ENCODE assay signal across 12 mouse cellular contexts in the genomic region with DNA sequence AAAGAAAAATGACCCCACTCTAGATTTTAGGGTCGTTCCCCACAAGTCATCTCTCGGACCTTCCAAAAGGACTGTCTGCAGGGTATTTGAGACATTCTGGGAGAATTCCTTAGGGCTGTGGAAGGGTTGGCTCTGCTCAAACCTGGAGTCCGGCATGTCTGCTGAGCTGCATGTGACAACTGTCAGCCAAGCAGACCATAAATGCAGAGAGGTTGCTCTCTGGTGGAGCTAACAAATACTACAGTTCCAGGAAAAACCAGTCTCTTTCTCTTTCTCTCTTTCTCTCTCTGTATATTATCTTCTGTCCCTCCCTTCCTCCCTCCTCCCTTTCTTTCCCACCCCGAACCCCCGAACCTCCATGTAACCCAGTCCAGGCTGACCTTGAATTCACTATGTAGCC. TPM values are rescaled to one million over a fixed set of nuclear protein-coding genes. Genes with fewer than 3 reads are reported as not detected.
DNase-seq lines count a peak whose midpoint lies in the region; ATAC-seq and TF ChIP-seq lines count a peak whose summit lies in the region.
"Had no signal": no experiment of that assay in that cellular context is flagged by ENCODE, and none has a peak within 500 bp of the region (broad histone marks: within the 10 kb centered on the region; RNA-seq: fewer than 3 reads in every experiment).

No protein-coding gene starts in this region.

- DNase-seq in cerebellum, postnatal 10 days, result peak; percentile 70 to 73
- no peak for DNase-seq in cerebellum, adult 11-12 months
- DNase-seq in layer of hippocampus, adult 2 months (ENCODE audit: low spot score in 2 of 2), result peak in 1 of 2 experiments; percentile 35
- no peak for DNase-seq in layer of hippocampus, adult 9-10 months (ENCODE audit: low spot score)
- DNase-seq in CH12.LX (ENCODE audit: extremely low read depth), result peak; percentile 31

- peak overlapping the region; percentile 42 for H3K9ac ChIP-seq in CH12.LX (ENCODE audit: insufficient read depth, low read depth)
- H3K9ac ChIP-seq: forebrain, embryonic 15.5 days; midbrain, embryonic 12.5 days had no signal

- H3K4me3 ChIP-seq in layer of hippocampus, adult 2 months, result no peak overlapping the region
- H3K4me3 ChIP-seq in CH12.LX (replicated peaks in 1 of 3; ENCODE audit: low read depth in 2 of 3, low read length in 2 of 3, poor library complexity in 1 of 3), result no peak overlapping the region
- no peak overlapping the region for H3K4me3 ChIP-seq in embryonic fibroblast, embryonic 13.5 days (ENCODE audit: insufficient read depth, low read length)
- H3K4me3 ChIP-seq: forebrain, embryonic 15.5 days; hindbrain, embryonic 10.5 days; midbrain, embryonic 12.5 days had no signal

- H3K4me1 ChIP-seq in CH12.LX (ENCODE audit: control insufficient read depth in 1 of 2, insufficient read depth in 2 of 2), result peaks cover 10 to 24% of the 10 kb centered on the region in 2 experiments; a peak in 3 of 4 replicates
- H3K4me1 ChIP-seq in embryonic fibroblast, embryonic 13.5 days (ENCODE audit: control insufficient read depth, insufficient read depth, low read length), result no peaks in the 10 kb centered on the region

- TF ChIP-seq RAD21 in CH12.LX (IDR thresholded peaks at IDR 0.05; ENCODE audit: low read depth, low read length), result peak; percentile 90

- no peaks in the 10 kb centered on the region for H3K9me3 ChIP-seq in CH12.LX (replicated peaks; ENCODE audit: low read length)
- H3K9me3 ChIP-seq: forebrain, embryonic 15.5 days; hindbrain, embryonic 10.5 days; midbrain, embryonic 12.5 days had no signal

- TF ChIP-seq POLR2A in CH12.LX (IDR thresholded peaks at IDR 0.05; ENCODE audit: low read depth, low read length), result no peak
- TF ChIP-seq POLR2A in embryonic fibroblast, embryonic 13.5 days (IDR thresholded peaks at IDR 0.05; ENCODE audit: low read depth, low read length), result no peak

- peaks cover 20% of the 10 kb centered on the region for H3K27me3 ChIP-seq in CH12.LX (replicated peaks)

- dilution Hi-C loops in CH12.LX (cut with MboI; ENCODE audit: extremely low pct_ligation_motif_present, extremely low pct_unique_long_range_greater_than_20kb, low sequenced_read_pairs), result no loop called here

- ATAC-seq in monocyte, adult 5-6 weeks (replicated peaks; ENCODE audit: insufficient number of reproducible peaks, low FRiP score, low TSS enrichment, poor library complexity, severe bottlenecking), result no peak
- no peak for ATAC-seq in granulocyte monocyte progenitor cell, adult 5-6 weeks (replicated peaks; ENCODE audit: poor library complexity, severe bottlenecking)
- ATAC-seq: forebrain, embryonic 15.5 days had no signal

- TF ChIP-seq EP300 in CH12.LX (IDR thresholded peaks at IDR 0.05; ENCODE audit: low read length), result no peak

- no peaks in the 10 kb centered on the region for H3K36me3 ChIP-seq in CH12.LX (replicated peaks in 1 of 2; ENCODE audit: control insufficient read depth in 1 of 2, insufficient read depth in 1 of 2, low read length in 1 of 2)
- H3K36me3 ChIP-seq: forebrain, embryonic 15.5 days; hindbrain, embryonic 10.5 days; midbrain, embryonic 12.5 days had no signal

- in situ Hi-C loops in CH12.LX (cut with MboI; ENCODE audit: low pct_ligation_motif_present, low pct_unique_long_range_greater_than_20kb, low sequenced_read_pairs), result loop anchor here (5.0 to 25.0 kb wide), 4 partner anchors 37 to 203 kb away; no protein-coding TSS in a partner anchor

- H3K4me2 ChIP-seq in CH12.LX (ENCODE audit: insufficient read depth, low read depth, poor library complexity, severe bottlenecking), result peak overlapping the region; percentile 61; the same call in 1 of the 2 replicates
- H3K4me2 ChIP-seq: forebrain, embryonic 15.5 days; midbrain, embryonic 12.5 days had no signal

- no peak overlapping the region for H3K27ac ChIP-seq in layer of hippocampus, adult 2 months
- no peak overlapping the region for H3K27ac ChIP-seq in CH12.LX (ENCODE audit: insufficient read depth, low read depth)
- no peak overlapping the region for H3K27ac ChIP-seq in embryonic fibroblast, embryonic 13.5 days (ENCODE audit: insufficient read depth, low read length)
- H3K27ac ChIP-seq: forebrain, embryonic 15.5 days; hindbrain, embryonic 10.5 days; midbrain, embryonic 12.5 days had no signal

- no peaks in the 10 kb centered on the region for H3K79me2 ChIP-seq in CH12.LX (replicated peaks; ENCODE audit: control insufficient read depth, extremely low read depth, insufficient read depth, poor library complexity, severe bottlenecking)

- TF ChIP-seq CTCF in layer of hippocampus, adult 2 months (conservative IDR thresholded peaks at IDR 0.05), result peak; percentile 78
- peak; percentile 17 to 91; a peak in 2 of 4 replicates for TF ChIP-seq CTCF in CH12.LX (conservative IDR thresholded peaks at IDR 0.05 in 1 of 2, IDR thresholded peaks at IDR 0.05 in 1 of 2; ENCODE audit: low read depth in 2 of 2, low read length in 2 of 2)
- TF ChIP-seq CTCF in embryonic fibroblast, embryonic 13.5 days (IDR thresholded peaks at IDR 0.05; ENCODE audit: borderline replicate concordance, insufficient read depth, low read length), result 0 out of 2 replicates have a peak, but pooled peaks have one; percentile 15

TF ChIP-seq in CH12.LX, 34 proteins besides CTCF, POLR2A, EP300 and RAD21:
- TF ChIP-seq NRF1 (IDR thresholded peaks at IDR 0.05; ENCODE audit: low read depth, low read length), result no peak
- TF ChIP-seq SMC3 (IDR thresholded peaks at IDR 0.05; ENCODE audit: low read depth, low read length), result peak; percentile 88
- TF ChIP-seq ELF1 (IDR thresholded peaks at IDR 0.05; ENCODE audit: low read depth, low read length), result no peak
- TF ChIP-seq MXI1 (IDR thresholded peaks at IDR 0.05; ENCODE audit: low read depth, low read length), result peak; percentile 83
- TF ChIP-seq MYC (IDR thresholded peaks at IDR 0.05; ENCODE audit: low read depth, low read length), result 0 out of 2 replicates have a peak, but pooled peaks have one; percentile 69
- TF ChIP-seq USF1 (IDR thresholded peaks at IDR 0.05; ENCODE audit: low read depth, low read length), result no peak
- 0 out of 2 replicates have a peak, but pooled peaks have one; percentile 15 for TF ChIP-seq MAX (IDR thresholded peaks at IDR 0.05; ENCODE audit: low read length)
- no peak for TF ChIP-seq JUN (IDR thresholded peaks at IDR 0.05; ENCODE audit: insufficient read depth, low read depth, low read length)
- no peak for TF ChIP-seq ZMIZ1 (IDR thresholded peaks at IDR 0.05; ENCODE audit: low read depth, low read length)
- TF ChIP-seq ZC3H11A (IDR thresholded peaks at IDR 0.05; ENCODE audit: low read depth, low read length), result peak; percentile 46; the same call in 1 of the 2 replicates
- peak; percentile 98 for TF ChIP-seq BHLHE40 (IDR thresholded peaks at IDR 0.05; ENCODE audit: low read depth, low read length)

RNA-seq across cellular contexts. Expression of a gene that starts 4.9 kb away (rescaled TPM):
- 10 to 100 TPM; 10.5 to 11.5 TPM for total RNA-seq in layer of hippocampus, adult 2 months (2021)
- total RNA-seq in CH12.LX (2012; rRNA removed) (3.7 and 4.2 TPM in 2 replicates), CH12.LX (2014; rRNA removed) (0.63 and 1.1 TPM in 2 replicates)
- polyA plus RNA-seq in CH12.LX (2012; ENCODE audit: insufficient read length, low read depth), result 4.0 and 5.0 TPM in 2 replicates
- 5.4 and 5.8 TPM in 2 replicates for polyA plus RNA-seq in embryonic fibroblast, embryonic 13.5 days (2011; ENCODE audit: insufficient read length, low read depth, missing spikeins)
- total RNA-seq in monocyte, adult 5-6 weeks (2017), result 4.8 to 9.7 TPM (median 6.3 TPM) in 3 replicates
- total RNA-seq in granulocyte monocyte progenitor cell, adult 5-6 weeks (2014; fragmentation: Nextera tagmentation), result 6.7 and 7.2 TPM in 2 replicates
- 2.6 and 3.6 TPM in 2 replicates for total RNA-seq in granulocyte monocyte progenitor cell, adult 5-6 weeks (2017)

RNA-seq across cellular contexts. Expression of a gene that starts 10.2 kb away (rescaled TPM):
- total RNA-seq in layer of hippocampus, adult 2 months (2021), result 1 to 10 TPM; 2.2 to 3.6 TPM
- total RNA-seq in CH12.LX (2012; rRNA removed) (not detected in 2 replicates), CH12.LX (2014; rRNA removed) (not detected in 2 replicates)
- polyA plus RNA-seq in CH12.LX (2012; ENCODE audit: insufficient read length, low read depth), result not detected in 2 replicates
- polyA plus RNA-seq in embryonic fibroblast, embryonic 13.5 days (2011; ENCODE audit: insufficient read length, low read depth, missing spikeins), result not detected in 2 replicates
- not detected in 3 replicates for total RNA-seq in monocyte, adult 5-6 weeks (2017)
- total RNA-seq in granulocyte monocyte progenitor cell, adult 5-6 weeks (2014; fragmentation: Nextera tagmentation), result not detected in 2 replicates
- total RNA-seq in granulocyte monocyte progenitor cell, adult 5-6 weeks (2017), result not detected in 2 replicates
- polyA plus RNA-seq: hindbrain, embryonic 10.5 days; midbrain, embryonic 12.5 days had no signal

RNA-seq across cellular contexts. Expression of a gene that starts 17.1 kb away (rescaled TPM):
- total RNA-seq in layer of hippocampus, adult 2 months (2021), result 1 to 10 TPM; 1.2 to 1.7 TPM
- total RNA-seq in CH12.LX (2012; rRNA removed) (0.04 TPM in 1 of 2 replicates, not detected in the other), CH12.LX (2014; rRNA removed) (not detected in 2 replicates)
- 0.05 and 0.13 TPM in 2 replicates for polyA plus RNA-seq in CH12.LX (2012; ENCODE audit: insufficient read length, low read depth)
- not detected in 2 replicates for polyA plus RNA-seq in embryonic fibroblast, embryonic 13.5 days (2011; ENCODE audit: insufficient read length, low read depth, missing spikeins)
- not detected in 3 replicates for total RNA-seq in monocyte, adult 5-6 weeks (2017)
- not detected in 2 replicates for total RNA-seq in granulocyte monocyte progenitor cell, adult 5-6 weeks (2014; fragmentation: Nextera tagmentation)
- total RNA-seq in granulocyte monocyte progenitor cell, adult 5-6 weeks (2017), result not detected in 2 replicates

RNA-seq across cellular contexts. Expression of a gene that starts 25.1 kb away (rescaled TPM):
- total RNA-seq in layer of hippocampus, adult 2 months (2021), result under 1 TPM in 1 of 2 experiments, not detected in 1; 0.18 TPM
- total RNA-seq in CH12.LX (2012; rRNA removed), result not detected in 2 replicates
- 0.05 TPM in 1 of 2 replicates, not detected in the other for total RNA-seq in CH12.LX (2014; rRNA removed)
- not detected in 2 replicates for polyA plus RNA-seq in CH12.LX (2012; ENCODE audit: insufficient read length, low read depth)
- 0.17 and 0.30 TPM in 2 replicates for polyA plus RNA-seq in embryonic fibroblast, embryonic 13.5 days (2011; ENCODE audit: insufficient read length, low read depth, missing spikeins)
- total RNA-seq in monocyte, adult 5-6 weeks (2017), result not detected in 3 replicates
- total RNA-seq in granulocyte monocyte progenitor cell, adult 5-6 weeks (2014; fragmentation: Nextera tagmentation), result not detected in 2 replicates
- not detected in 2 replicates for total RNA-seq in granulocyte monocyte progenitor cell, adult 5-6 weeks (2017)
- polyA plus RNA-seq: forebrain, embryonic 15.5 days; hindbrain, embryonic 10.5 days had no signal

RNA-seq across cellular contexts. Expression of a gene that starts 25.2 kb away (rescaled TPM):
- total RNA-seq in layer of hippocampus, adult 2 months (2021), result under 1 TPM in 1 of 2 experiments, not detected in 1; 0.39 TPM
- not detected in 2 replicates for total RNA-seq in CH12.LX (2012; rRNA removed)
- total RNA-seq in CH12.LX (2014; rRNA removed), result not detected in 2 replicates
- polyA plus RNA-seq in CH12.LX (2012; ENCODE audit: insufficient read length, low read depth), result not detected in 2 replicates
- not detected in 2 replicates for polyA plus RNA-seq in embryonic fibroblast, embryonic 13.5 days (2011; ENCODE audit: insufficient read length, low read depth, missing spikeins)
- total RNA-seq in monocyte, adult 5-6 weeks (2017), result not detected in 3 replicates
- total RNA-seq in granulocyte monocyte progenitor cell, adult 5-6 weeks (2014; fragmentation: Nextera tagmentation), result not detected in 2 replicates
- total RNA-seq in granulocyte monocyte progenitor cell, adult 5-6 weeks (2017), result not detected in 2 replicates
- total RNA-seq: left cerebral cortex, adult 18-20 months had no signal
- polyA plus RNA-seq: forebrain, embryonic 15.5 days; hindbrain, embryonic 10.5 days had no signal

Comparison
In these comparisons a context has a peak if more than half of its experiments do, and no peak if none do; other contexts are left out.
1. DNase-seq: peak in cerebellum, postnatal 10 days (2 of 2) and CH12.LX (single experiment); none in cerebellum, adult 11-12 months (single experiment) and layer of hippocampus, adult 9-10 months (single experiment).
2. CTCF ChIP-seq: peak in every context shown above with its lines; median percentile 78 in layer of hippocampus, adult 2 months; 54 in CH12.LX; 15 in embryonic fibroblast, embryonic 13.5 days.